Mouse (Mus musculus): ENCODE measurements at regions not wholly inside any gene's neighbourhood (a gene's known extent, or its start where the extent isn't known, plus 50 kb on each side); places are given as distances from the start of the nearest gene placed in this dataset.

GRCm38 (mm10) chr11:64579826-64580225 lies 143.4 kb upstream of the F930015N05Rik start:
- no peak overlapping the region for H3K9ac ChIP-seq
- no peaks in the 10 kb centered on the region for H3K36me3 ChIP-seq
- no peak for ATAC-seq (ENCODE audit: insufficient read depth, low FRiP score, low read depth)
- no peaks in the 10 kb centered on the region for H3K27me3 ChIP-seq (replicated peaks)
- H3K4me1 ChIP-seq: no peaks in the 10 kb centered on the region
- 65% methylated on average over 3 of the region's 3 CpGs for WGBS
- H3K4me2 ChIP-seq: no peak overlapping the region
- H3K9me3 ChIP-seq: no peaks in the 10 kb centered on the region
- no peak overlapping the region for H3K27ac ChIP-seq
- no peak overlapping the region for H3K4me3 ChIP-seq (replicated peaks)

- no peaks in the 10 kb centered on the region for H3K36me3 ChIP-seq
- H3K4me2 ChIP-seq: no peak overlapping the region
- no peaks in the 10 kb centered on the region for H3K4me1 ChIP-seq
- H3K27me3 ChIP-seq (replicated peaks): no peaks in the 10 kb centered on the region
- no peak overlapping the region for H3K4me3 ChIP-seq (replicated peaks)
- no peak overlapping the region for H3K27ac ChIP-seq
- 85% methylated on average over 6 of the region's 6 CpGs for WGBS
- ATAC-seq (ENCODE audit: insufficient read depth, low FRiP score, low read depth): no peak
- H3K9me3 ChIP-seq: no peaks in the 10 kb centered on the region
- no peak overlapping the region for H3K9ac ChIP-seq
Observed at GRCm38 (mm10) chr11:64586056-64586455, 149.6 kb upstream of the F930015N05Rik start.

DNA sequence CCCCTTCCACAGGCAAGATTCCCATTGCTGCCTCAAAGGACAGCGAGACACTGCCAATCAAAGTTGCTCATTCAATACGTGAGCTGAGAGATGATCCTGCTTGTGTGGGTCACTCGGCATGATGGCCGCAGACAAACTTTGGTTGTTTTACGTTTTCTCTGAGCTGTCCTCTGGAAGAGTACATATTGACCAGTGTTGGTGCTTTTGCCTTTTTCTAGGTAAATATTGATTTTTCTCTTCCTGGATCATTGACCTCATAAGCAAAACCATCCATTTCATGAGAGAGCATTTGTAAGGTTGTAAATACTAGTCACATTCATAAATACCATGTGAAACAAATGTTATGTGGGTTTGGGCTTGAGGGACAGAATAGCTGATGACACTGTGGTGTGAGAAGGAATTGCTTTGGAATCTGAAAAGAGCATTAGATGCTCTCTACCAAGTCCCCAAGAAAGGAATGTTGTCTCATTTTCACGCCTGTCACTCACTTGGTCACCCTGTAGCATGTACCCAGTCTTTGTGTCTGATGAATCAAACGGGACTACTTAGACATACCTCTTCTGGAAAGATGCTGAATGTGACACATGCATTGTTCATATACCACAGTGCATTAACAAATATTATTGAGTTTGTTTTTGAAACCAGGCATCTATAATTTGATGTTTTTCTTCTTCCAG lies 150.7 kb upstream of the F930015N05Rik start:
- no peak for ATAC-seq (ENCODE audit: insufficient read depth, low FRiP score, low read depth)
- WGBS: 71% methylated on average over 7 of the region's 7 CpGs

GRCm38 (mm10) chr11:64587751-64588600 lies 151.5 kb upstream of the F930015N05Rik start:
- no peak overlapping the region for H3K27ac ChIP-seq
- 39% methylated on average over 13 of the region's 13 CpGs for WGBS
- no peak overlapping the region for H3K4me3 ChIP-seq (replicated peaks)
- no peak overlapping the region for H3K9ac ChIP-seq
- no peak for ATAC-seq (ENCODE audit: insufficient read depth, low FRiP score, low read depth)
- no peaks in the 10 kb centered on the region for H3K9me3 ChIP-seq
- H3K36me3 ChIP-seq: no peaks in the 10 kb centered on the region
- no peaks in the 10 kb centered on the region for H3K27me3 ChIP-seq (replicated peaks)
- H3K4me1 ChIP-seq: no peaks in the 10 kb centered on the region
- H3K4me2 ChIP-seq: no peak overlapping the region

More for the DNA sequence above, 150.7 kb upstream of the F930015N05Rik start:
- no peaks in the 10 kb centered on the region for H3K4me1 ChIP-seq
- no peaks in the 10 kb centered on the region for H3K27me3 ChIP-seq (replicated peaks)
- no peak overlapping the region for H3K4me2 ChIP-seq
- no peak overlapping the region for H3K9ac ChIP-seq
- no peaks in the 10 kb centered on the region for H3K9me3 ChIP-seq
- no peaks in the 10 kb centered on the region for H3K36me3 ChIP-seq
- no peak overlapping the region for H3K27ac ChIP-seq
- H3K4me3 ChIP-seq (replicated peaks): no peak overlapping the region

- Histone ChIP-seq H3K36me3 (no peaks in the 10 kb centered on the region), H3K27ac (no peak overlapping the region), H3K27me3 (replicated peaks) (no peaks in the 10 kb centered on the region), H3K9me3 (no peaks in the 10 kb centered on the region), H3K9ac (no peak overlapping the region), H3K4me3 (replicated peaks) (no peak overlapping the region), H3K4me1 (no peaks in the 10 kb centered on the region), H3K4me2 (no peak overlapping the region)
- ATAC-seq (ENCODE audit: insufficient read depth, low FRiP score, low read depth): no peak
- 55% methylated on average over 6 of the region's 6 CpGs for WGBS
Observed at GRCm38 (mm10) chr11:64588601-64588989, 152.1 kb upstream of the F930015N05Rik start.

DNA sequence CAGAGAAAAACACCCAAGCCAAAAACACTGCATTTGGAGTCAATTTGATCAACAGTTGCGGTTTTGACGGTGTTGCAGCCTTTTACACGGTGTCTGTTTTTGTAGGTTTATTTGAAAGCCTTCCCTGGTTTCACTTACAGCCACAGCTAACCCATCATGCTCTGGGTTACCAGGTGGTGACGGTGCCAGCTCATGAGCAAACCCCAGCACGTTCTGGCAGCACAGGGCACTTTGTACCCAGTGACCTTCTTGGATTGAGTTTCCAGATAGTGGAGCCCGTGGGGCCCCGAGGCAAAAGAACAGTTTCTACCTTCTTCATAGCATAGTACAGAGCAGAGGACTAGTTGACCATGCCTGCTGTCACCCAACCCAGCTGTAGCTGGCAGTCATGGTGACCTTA lies 152.6 kb upstream of the F930015N05Rik start:
- Histone ChIP-seq H3K27me3 (replicated peaks) (no peaks in the 10 kb centered on the region), H3K36me3 (no peaks in the 10 kb centered on the region), H3K9me3 (no peaks in the 10 kb centered on the region), H3K27ac (no peak overlapping the region), H3K4me1 (no peaks in the 10 kb centered on the region), H3K4me2 (no peak overlapping the region), H3K9ac (no peak overlapping the region), H3K4me3 (replicated peaks) (no peak overlapping the region)
- 78% methylated on average over 7 of the region's 7 CpGs for WGBS
- ATAC-seq (ENCODE audit: insufficient read depth, low FRiP score, low read depth): no peak

DNA sequence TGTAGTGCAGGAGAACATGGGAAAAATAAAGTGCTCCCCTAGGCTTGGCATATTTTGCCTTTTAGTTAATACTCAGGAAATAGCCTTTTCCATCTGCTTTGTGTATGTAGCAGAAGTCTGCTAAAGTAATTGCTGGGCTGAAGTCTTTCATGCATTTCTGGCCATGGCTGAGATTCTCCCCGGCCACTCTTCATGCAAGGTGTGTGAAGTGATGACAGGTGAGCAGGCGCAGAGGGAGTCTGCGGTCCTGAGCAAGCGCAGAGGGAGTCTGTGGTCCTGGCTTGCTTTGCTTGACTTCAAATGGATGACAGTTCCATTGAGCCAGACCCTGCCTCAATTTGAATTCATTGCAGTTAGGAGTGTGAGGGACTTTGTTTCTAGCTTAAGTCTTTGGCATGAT lies 153.6 kb upstream of the F930015N05Rik start:
- ATAC-seq (ENCODE audit: insufficient read depth, low FRiP score, low read depth): no peak
- Histone ChIP-seq H3K9ac (no peak overlapping the region), H3K4me3 (replicated peaks) (no peak overlapping the region), H3K36me3 (no peaks in the 10 kb centered on the region), H3K27me3 (replicated peaks) (no peaks in the 10 kb centered on the region), H3K27ac (no peak overlapping the region), H3K4me1 (no peaks in the 10 kb centered on the region), H3K4me2 (no peak overlapping the region), H3K9me3 (no peaks in the 10 kb centered on the region)
- WGBS: 82% methylated on average over 4 of the region's 4 CpGs

DNA sequence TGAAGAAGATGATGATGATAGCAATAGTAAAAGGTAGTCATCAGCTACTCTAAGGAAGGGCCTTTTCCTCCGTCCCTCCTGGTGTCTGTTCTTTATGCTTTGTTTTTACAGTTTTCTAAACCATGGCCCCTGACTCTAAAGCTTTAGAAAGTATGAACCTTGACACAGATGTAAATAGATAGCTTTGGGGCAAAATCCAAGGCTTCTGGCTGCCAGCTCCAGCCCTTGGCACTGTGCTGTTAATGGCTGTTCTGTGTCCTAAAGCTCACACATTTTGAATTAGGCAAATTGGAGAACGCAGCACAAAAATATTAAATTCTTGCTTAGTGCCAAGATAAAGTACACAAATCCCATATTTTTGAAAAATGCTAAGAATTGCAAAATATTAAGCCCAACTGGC lies 155.8 kb upstream of the F930015N05Rik start:
- H3K4me1 ChIP-seq: no peaks in the 10 kb centered on the region
- H3K4me3 ChIP-seq (replicated peaks): no peak overlapping the region
- 80% methylated on average over 2 of the region's 2 CpGs for WGBS
- no peak overlapping the region for H3K9ac ChIP-seq
- H3K27ac ChIP-seq: no peak overlapping the region
- no peaks in the 10 kb centered on the region for H3K36me3 ChIP-seq
- H3K27me3 ChIP-seq (replicated peaks): no peaks in the 10 kb centered on the region
- no peak overlapping the region for H3K4me2 ChIP-seq
- ATAC-seq (ENCODE audit: insufficient read depth, low FRiP score, low read depth): no peak
- H3K9me3 ChIP-seq: no peaks in the 10 kb centered on the region

- Histone ChIP-seq H3K4me3 (replicated peaks) (no peak overlapping the region), H3K4me2 (no peak overlapping the region), H3K9me3 (no peaks in the 10 kb centered on the region), H3K36me3 (no peaks in the 10 kb centered on the region), H3K4me1 (peaks cover 8% of the 10 kb centered on the region; the same call in 1 of the 2 replicates), H3K27ac (no peak overlapping the region), H3K9ac (no peak overlapping the region), H3K27me3 (replicated peaks) (no peaks in the 10 kb centered on the region)
- no peak for ATAC-seq (ENCODE audit: insufficient read depth, low FRiP score, low read depth)
- 80% methylated on average over 4 of the region's 4 CpGs for WGBS
Observed at GRCm38 (mm10) chr11:64597305-64597704, 160.9 kb upstream of the F930015N05Rik start.

GRCm38 (mm10) chr11:64599178-64599577 lies 162.7 kb upstream of the F930015N05Rik start:
- ATAC-seq (ENCODE audit: insufficient read depth, low FRiP score, low read depth): 0 out of 2 replicates have a peak, but pooled peaks have one; percentile 43

DNA sequence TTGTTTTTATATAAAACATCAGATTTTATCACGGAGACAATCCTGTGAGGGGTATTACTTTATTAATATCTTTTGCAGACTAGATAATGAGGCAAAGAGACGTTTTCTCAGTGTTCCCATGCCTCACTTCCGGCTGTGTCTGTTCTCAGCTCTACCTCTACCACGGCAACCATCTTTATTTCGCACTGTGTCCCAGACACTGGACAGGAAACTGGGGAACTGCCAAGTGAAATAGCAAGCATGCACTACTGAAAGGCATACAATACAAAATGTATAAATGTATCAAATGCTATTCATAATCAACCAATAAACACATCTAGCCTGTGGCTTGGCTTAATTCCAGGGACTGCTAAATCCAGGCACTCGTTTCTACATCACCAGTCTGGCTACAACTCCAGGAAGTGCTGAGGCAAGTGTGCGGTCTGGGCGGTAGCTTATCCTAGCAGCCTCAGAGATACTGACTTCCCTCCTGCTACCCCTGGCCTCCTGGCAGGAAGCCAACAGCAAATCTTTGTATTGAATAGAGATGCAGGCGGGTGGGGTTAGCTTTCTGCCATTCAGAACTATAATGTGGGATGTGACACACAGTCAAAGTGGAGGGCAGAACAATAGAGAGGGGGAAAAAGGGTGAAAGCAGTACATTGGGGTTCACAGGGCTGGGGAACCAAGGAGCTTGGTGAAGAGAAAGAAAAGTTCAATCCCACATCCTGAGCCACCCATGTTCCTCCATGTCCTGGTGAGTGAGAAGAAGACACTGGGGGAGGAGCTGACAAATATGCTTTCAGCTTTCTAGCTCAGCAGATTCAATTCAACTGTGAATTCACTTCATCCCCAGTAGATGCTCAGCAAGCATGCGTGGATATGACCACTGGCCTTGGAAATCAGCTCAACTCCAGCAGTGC lies 164.0 kb upstream of the F930015N05Rik start:
- no peak overlapping the region for H3K9ac ChIP-seq
- 31% methylated on average over 10 of the region's 10 CpGs for WGBS
- peak; percentile 93 for ATAC-seq (ENCODE audit: insufficient read depth, low FRiP score, low read depth)
- peaks cover 8% of the 10 kb centered on the region; the same call in 1 of the 2 replicates for H3K4me1 ChIP-seq
- H3K27ac ChIP-seq: peak overlapping the region; percentile 45; the same call in 1 of the 2 replicates
- H3K4me2 ChIP-seq: peak overlapping the region; percentile 12; the same call in 1 of the 2 replicates
- H3K27me3 ChIP-seq (replicated peaks): no peaks in the 10 kb centered on the region
- no peak overlapping the region for H3K4me3 ChIP-seq (replicated peaks)
- no peaks in the 10 kb centered on the region for H3K36me3 ChIP-seq
- no peaks in the 10 kb centered on the region for H3K9me3 ChIP-seq

More at GRCm38 (mm10) chr11:64599178-64599577, 162.7 kb upstream of the F930015N05Rik start:
- WGBS: 49% methylated on average over 3 of the region's 3 CpGs
- Histone ChIP-seq H3K4me3 (replicated peaks) (no peak overlapping the region), H3K27me3 (replicated peaks) (no peaks in the 10 kb centered on the region), H3K9me3 (no peaks in the 10 kb centered on the region), H3K4me1 (peaks cover 8% of the 10 kb centered on the region; the same call in 1 of the 2 replicates), H3K9ac (no peak overlapping the region), H3K36me3 (no peaks in the 10 kb centered on the region), H3K27ac (no peak overlapping the region), H3K4me2 (no peak overlapping the region)
